Mouse (Mus musculus): Measurements from ENCODE around the gene Ak4.

The Ak4 gene

DNA sequence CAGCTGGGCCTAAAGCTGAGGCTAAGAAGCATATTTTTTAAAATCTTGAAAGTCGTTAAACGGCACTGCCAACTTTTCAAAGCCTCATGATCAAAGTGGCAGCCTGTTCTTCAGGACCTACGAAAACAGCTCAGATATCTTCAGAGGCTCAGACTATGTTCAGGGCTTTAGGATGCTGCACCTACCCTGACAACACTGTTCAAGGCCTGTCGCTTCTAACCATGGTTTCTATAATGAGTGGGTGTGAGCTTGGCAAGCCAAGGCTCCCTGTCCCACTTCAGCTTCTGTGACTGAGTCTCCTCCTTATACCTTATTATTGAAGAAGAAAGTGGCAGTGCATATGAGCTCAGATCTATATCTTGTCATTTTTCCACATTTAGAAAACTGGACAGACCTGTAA, 40.3 kb downstream of the Ak4 start:
- DNase-seq (ENCODE audit: low spot score), result no peak

- no peak for DNase-seq (ENCODE audit: low spot score)
These were observed 41.0 kb downstream of the Ak4 start for GRCm38 (mm10) chr4:101460114-101460513.

- no peak for DNase-seq (ENCODE audit: low spot score)
These were observed 43.0 kb downstream of the Ak4 start for GRCm38 (mm10) chr4:101462065-101462464.

GRCm38 (mm10) chr4:101466264-101466663, 47.2 kb downstream of the Ak4 start:
- DNase-seq (ENCODE audit: low spot score), result no peak

GRCm38 (mm10) chr4:101469242-101469641, 50.2 kb downstream of the Ak4 start:
- no peak for DNase-seq (ENCODE audit: low spot score)

DNA sequence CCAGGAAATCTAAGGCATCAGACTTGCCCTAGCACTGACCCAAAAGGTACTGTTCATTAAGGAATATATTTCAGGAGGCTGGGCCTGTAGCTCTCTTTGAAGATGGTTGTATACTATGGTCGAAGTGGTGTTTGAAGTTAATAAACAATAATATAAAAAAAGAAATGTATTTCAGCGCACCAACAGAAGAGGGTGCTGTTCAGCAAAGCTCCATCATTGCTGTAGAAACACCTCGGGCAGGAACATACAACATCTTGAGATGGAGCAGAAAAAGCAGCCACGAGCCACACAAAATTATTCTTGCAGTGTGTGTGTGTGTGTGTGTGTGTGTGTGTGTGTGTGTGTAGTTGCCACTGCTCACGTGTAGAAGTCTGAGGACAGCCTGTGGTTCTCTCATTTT, 51.5 kb downstream of the Ak4 start:
- DNase-seq (ENCODE audit: low spot score), result no peak

- no peak for DNase-seq (ENCODE audit: low spot score)
These were observed 53.7 kb downstream of the Ak4 start for GRCm38 (mm10) chr4:101472767-101473166.

DNA sequence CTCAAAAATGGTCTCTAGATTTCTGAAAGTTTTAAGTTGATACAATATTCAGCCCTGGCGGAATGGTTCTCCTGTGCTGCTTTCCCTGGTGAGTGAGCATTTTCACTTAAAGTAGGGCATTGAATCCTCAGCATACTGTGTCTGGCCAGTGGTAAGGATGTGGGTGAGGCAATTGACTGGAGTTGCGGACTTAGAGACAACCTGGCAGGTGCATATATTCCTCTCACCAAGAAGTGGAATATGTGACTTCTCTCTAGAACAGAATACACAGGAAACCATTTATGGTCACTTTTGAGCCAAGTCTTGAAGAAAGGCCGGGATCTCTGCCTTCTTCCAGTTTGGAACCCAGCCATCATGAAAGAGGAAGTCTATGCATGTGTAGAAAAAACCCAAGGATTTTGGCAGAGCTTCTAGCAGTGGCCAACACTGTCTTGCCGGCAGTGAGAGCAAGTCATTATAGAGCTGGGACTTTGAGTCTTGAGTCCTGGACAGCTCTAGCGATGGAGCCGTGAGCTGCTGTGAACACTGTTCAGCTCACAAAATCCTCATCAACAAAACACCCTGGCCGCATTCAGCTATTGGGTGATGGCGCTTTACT, 71.3 kb downstream of the Ak4 start:
- no peak for DNase-seq (ENCODE audit: low spot score)

DNA sequence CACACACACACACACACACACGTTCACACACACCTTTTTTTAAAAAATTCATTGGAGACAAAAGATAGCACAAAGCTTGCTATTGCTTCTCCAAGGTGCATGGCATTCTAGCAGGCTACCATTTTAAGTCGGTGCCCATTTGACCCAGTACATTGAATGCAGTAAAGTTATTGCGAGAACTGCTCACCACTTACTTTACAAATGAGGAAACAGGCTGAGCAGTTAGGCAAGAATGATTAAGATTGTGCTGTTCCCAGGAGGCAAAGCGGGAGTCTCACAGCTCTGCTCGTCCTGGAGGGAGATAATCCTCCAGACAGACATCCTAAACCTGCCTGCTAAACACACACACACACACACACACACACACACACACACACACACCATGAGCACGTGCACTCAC, 72.6 kb downstream of the Ak4 start:
- DNase-seq (ENCODE audit: low spot score), result no peak

DNA sequence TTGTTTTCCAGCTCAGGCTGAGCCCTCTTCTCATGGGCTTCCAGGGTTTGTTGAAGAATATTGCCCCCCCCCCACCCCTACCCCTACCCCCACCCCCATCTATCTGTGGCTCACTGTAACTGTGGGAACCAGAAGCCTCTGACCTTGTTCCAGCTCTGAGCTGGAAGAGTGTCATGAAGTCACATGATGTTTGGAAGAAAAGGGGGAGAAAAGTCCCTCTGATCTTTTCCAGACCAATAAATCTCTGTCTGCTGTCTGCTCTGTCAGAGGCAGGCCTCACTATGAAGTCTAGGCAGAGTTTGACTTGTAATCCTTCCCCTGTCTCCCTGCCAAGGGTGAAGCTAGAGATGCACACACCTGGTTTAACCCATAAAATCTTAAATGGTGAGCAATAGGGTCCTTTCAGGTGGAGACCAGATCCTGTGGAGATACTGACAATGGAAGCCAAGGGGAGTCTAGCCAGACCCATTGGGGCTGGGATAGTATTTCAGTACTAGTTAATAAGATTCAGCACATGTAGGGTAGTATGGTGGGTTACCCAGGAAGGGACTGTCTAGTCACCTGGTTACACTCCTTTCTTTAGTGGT, 74.6 kb downstream of the Ak4 start:
- no peak for DNase-seq (ENCODE audit: low spot score)

- DNase-seq (ENCODE audit: low spot score), result no peak
These were observed 77.1 kb downstream of the Ak4 start for GRCm38 (mm10) chr4:101496188-101496533.

GRCm38 (mm10) chr4:101496534-101497237, 77.6 kb downstream of the Ak4 start, which contains the start of gene Dnajc6:
Gene Dnajc6, plus strand, starts transcription at chr4:101496648.
- peak; percentile 26 for DNase-seq (ENCODE audit: low spot score)

DNA sequence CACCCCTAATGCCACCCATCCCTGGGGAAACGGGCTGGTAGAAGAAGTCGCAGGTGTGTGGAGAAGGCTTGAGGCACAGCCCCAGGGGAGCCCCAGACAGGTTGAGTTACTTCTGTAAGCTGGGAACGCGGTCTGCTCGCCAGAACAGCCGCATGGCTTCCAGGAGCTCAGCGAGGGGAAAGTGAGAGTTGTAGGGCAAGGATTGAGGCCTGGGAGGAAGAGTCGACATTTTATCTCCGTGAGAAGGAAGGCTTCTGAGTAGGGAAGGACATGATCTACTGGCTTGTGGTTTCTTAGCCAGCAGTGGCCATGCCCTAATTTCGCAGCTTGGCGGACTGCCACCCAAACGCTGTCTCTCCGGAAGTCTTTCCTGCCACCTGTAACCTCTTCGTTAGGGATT, 78.3 kb downstream of the Ak4 start:
- no peak for DNase-seq (ENCODE audit: low spot score)

- no peak for DNase-seq (ENCODE audit: low spot score)
These were observed 85.5 kb downstream of the Ak4 start for GRCm38 (mm10) chr4:101504470-101505007.

DNA sequence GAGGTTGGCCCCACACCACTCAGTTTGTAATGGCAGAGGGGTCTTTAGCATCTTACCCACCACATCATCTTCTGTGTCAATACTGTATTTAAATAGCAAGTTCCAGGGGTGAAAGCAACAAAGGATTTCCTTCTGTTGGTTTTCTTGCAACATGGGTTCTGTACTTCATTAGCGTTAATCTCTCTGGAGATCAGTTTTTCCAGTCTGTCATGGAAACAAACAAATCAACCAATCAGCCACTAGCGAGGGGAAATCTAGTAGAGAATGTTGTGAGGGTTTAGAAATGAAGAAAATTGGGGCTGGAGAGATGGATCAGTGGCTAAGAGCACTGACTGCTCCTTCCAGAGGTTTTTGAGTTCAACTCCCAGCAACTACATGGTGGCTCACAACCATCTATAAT, 86.9 kb downstream of the Ak4 start:
- DNase-seq (ENCODE audit: low spot score), result no peak

GRCm38 (mm10) chr4:101506372-101506771, 87.3 kb downstream of the Ak4 start:
- DNase-seq (ENCODE audit: low spot score), result no peak

- no peak for DNase-seq (ENCODE audit: low spot score)
These were observed 88.7 kb downstream of the Ak4 start for GRCm38 (mm10) chr4:101507571-101508422.

DNA sequence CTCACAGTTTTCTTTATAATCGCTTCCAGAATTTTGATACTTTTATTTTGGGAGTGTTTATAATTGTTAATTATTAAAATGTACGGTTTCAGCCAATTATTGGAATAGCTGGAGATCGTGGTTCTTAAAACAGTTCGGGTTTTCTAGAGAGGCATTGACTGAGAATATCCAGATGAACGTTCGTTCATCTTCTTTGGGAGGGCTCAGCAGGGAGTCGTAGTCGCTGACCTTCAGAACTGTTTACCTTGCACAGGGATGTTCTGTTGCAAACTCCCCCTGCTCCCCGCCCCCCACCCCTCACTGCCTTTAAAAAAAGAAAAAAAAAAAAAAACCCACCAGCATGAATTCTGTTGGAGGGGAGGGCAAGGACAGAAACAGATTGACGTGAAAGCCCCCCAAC, 89.4 kb downstream of the Ak4 start:
- no peak for DNase-seq (ENCODE audit: low spot score)

GRCm38 (mm10) chr4:101508851-101509577, 89.9 kb downstream of the Ak4 start:
- peak; percentile 52 for DNase-seq (ENCODE audit: low spot score)

- DNase-seq (ENCODE audit: low spot score), result no peak
These were observed 91.2 kb downstream of the Ak4 start for GRCm38 (mm10) chr4:101510111-101510903.

GRCm38 (mm10) chr4:101510904-101511210, 91.8 kb downstream of the Ak4 start:
- no peak for DNase-seq (ENCODE audit: low spot score)
